Mouse (Mus musculus) thymus, postnatal 25 days (tissue): ENCODE results near the gene D230025D16Rik.

Experiments used
- DNase-seq: peaks from one replicate; pipeline ENCODE4 v3.0.0; 2022

The D230025D16Rik gene

DNA sequence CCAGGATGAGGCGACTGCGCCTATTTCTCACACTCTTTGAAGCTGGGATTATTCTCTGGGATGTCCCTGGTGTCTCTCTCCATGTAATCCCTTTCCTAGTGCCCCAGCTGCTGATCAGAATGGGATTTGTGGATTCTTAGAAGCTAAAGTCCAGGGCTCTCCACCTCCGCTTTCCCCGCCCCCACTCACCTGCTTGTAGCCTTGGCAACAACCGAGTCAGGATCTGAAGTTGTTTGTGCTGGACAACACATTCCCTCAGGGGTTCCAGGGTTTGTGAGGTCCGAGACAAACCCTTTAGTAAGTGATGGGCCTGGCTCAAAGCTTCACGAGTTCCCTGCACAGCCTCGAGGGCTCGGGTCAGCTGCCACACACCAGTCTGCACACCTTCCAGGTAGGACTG lies 69.8 kb downstream of the D230025D16Rik start:
- DNase-seq, result no peak

DNA sequence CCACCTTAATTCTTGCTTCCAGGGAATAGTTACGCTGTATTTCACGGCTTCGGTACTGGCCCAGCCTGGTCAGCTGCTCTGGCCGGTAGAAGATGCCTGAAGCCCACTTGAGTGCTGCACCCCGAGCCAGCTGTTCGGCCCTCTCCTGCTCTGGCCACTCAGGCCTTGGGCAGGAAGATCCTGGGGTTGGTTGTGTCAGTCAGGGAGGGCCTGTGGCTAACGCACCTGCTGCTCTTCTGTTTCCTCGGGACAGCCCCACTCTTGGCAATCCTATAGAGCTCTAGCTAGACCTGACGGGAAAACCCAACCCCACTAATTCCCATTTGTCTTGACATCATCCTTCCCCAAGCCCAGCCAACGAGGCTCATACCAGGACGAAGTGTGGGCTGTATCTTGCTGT lies 70.3 kb downstream of the D230025D16Rik start:
- no peak for DNase-seq

DNA sequence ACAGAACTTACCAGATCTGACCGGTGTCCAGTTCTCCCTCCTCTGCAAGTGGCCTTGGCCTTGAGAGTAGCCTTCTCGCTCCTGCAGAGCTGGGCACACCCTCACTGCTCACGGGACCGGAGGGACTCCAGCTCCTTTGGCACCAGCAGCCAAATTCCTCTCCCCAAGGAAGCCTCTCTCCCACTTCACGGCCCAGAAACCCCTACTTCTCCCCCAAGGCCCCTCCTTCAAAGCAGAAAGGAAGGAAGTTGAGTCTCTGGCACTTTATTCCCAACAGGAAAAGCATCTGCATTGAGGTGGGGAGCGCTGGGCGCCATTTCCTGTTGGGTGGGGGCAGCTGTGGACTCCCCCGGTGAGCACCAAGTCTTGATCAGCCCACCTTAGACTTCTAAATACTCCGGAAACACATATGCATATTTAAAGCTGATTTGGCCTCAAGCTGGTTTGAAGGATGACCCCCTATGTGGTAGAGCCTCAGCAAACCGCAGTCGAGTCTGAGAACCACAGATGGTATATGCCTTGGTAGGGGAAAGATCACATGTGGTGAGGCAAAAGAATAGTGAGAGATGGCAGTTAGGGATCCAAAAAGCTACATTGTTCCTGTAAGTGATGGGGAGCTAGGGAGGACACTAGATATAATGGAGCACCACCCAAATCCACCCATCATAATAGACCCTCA lies 71.1 kb downstream of the D230025D16Rik start, which contains the start of gene Exoc3l:
TSS of gene Exoc3l (minus strand) at position 207 of the 679 bp plus-strand sequence.
- peak; percentile 31 for DNase-seq

DNA sequence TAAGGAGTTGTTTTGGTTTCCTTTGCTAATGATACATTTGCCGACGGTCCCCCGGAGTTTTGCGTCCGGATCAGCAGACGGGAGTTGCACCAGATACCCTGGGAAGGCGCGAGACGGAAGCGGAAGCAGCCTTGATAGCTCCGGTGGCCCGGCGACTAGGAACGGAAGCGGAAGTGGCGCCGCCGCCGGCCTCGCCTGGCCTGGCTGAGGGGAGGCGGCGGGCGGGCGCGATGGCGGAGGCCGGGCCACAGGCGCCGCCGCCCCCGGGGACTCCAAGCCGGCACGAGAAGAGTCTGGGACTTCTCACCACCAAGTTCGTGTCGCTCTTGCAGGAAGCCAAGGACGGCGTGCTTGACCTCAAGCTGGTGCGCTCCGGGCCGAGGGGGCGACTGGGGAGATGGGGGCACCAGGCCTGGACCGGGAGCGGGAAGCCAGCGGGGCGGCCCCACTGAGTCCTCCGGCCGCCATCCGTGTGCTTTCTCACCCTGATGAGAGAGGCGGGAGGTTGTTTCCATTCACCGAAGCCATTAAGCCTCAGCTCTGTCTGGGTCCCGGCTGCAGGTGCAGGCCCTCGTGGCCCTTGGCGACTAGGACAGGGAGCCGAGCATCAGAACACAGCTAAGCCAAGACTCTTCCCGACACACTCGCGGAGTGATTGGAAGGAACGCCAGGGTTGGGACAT lies 72.7 kb downstream of the D230025D16Rik start, which contains the start of gene E2f4:
TSS of gene E2f4 (plus strand) at position 153 of the 682 bp plus-strand sequence.
- DNase-seq, result peak; percentile 89

DNA sequence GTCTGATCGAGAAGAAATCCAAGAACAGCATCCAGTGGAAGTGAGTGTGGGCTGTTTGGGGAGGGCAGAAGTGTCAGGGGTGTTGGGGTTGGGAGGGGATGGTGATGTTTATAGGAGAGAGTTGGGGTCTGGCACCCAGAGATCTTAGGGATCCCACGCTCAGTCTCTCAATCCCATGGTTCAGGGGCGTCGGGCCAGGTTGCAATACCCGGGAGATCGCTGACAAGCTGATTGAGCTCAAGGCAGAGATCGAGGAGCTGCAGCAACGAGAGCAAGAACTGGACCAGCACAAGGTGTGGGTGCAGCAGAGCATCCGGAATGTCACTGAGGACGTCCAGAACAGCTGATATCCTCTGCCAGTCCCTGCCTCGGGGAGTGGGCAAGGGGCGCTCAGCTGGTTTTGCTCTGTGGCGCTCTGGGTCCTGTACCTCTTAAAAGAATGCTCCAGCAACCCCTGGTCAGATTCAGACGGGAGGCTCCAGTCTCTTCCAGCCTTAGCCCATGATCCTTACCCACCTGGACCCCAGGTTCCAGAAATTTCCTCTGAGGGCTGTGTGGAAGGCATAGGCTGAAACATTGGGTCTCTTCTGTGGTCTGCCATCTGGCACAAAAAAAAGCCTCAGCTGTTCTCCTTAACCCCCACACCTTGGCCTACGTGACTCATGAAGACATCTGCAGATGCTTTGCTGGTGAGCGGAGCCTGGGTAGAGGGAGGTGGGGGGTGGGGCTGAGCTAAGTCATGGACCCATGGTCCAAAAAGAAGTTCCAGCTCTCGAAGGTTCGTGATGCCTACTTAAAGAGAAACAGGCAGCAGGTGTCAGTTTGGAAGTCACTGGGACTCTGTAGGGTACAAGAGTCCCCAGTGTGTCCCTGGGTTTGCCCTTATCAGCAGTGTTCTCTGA lies 73.7 kb downstream of the D230025D16Rik start:
- DNase-seq, result peak; percentile 58

DNA sequence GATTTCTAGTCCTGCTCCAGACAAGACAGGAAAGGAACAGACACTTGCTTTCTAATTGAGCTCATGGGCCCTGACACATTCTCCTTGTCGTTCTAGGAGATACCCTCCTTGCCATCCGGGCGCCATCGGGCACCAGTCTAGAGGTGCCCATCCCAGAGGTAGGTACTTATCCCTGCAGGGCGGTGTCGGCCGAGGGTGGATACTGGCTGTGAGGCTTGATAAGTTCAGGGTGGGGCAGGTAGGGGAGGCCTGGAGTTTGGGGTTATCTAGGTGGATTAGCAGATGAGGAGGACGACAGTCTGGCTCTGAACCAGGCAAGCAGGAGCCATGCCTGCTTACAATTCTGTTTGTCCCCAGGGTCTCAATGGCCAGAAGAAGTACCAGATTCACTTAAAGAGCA lies 75.0 kb downstream of the D230025D16Rik start:
- no peak for DNase-seq
